Mouse (Mus musculus) ZHBTc4 (cell line): Measurements from ENCODE around the gene Iglon5.

ENCODE experiments used
- DNase-seq: peaks from one replicate; pipeline ENCODE4 v3.0.0-alpha.2; 2011; ENCODE audit warnings: low read depth, low spot score

The Iglon5 gene

GRCm38 (mm10) chr7:43489631-43490125 lies at the start of gene Iglon5:
Iglon5 (minus strand) TSS chr7:43490075.
- DNase-seq, result no peak

- DNase-seq, result no peak
Observed at GRCm38 (mm10) chr7:43538524-43538923, 48.6 kb upstream of the Iglon5 start.

- no peak for DNase-seq
Observed at GRCm38 (mm10) chr7:43532936-43533505, 43.1 kb upstream of the Iglon5 start.

GRCm38 (mm10) chr7:43530216-43530785 lies 40.4 kb upstream of the Iglon5 start:
- DNase-seq, result no peak

GRCm38 (mm10) chr7:43525313-43525712 lies 35.4 kb upstream of the Iglon5 start:
- no peak for DNase-seq

GRCm38 (mm10) chr7:43522776-43523175 lies 32.9 kb upstream of the Iglon5 start:
- no peak for DNase-seq

- DNase-seq, result no peak
Observed at GRCm38 (mm10) chr7:43518341-43518740, 28.5 kb upstream of the Iglon5 start.

- no peak for DNase-seq
Observed at GRCm38 (mm10) chr7:43515076-43515475, 25.2 kb upstream of the Iglon5 start.

- no peak for DNase-seq
Observed at GRCm38 (mm10) chr7:43512519-43512918, 22.6 kb upstream of the Iglon5 start.

- no peak for DNase-seq
Observed at GRCm38 (mm10) chr7:43511707-43512478, 22.0 kb upstream of the Iglon5 start.

GRCm38 (mm10) chr7:43495343-43496021 lies 5.6 kb upstream of the Iglon5 start:
- peak; percentile 88 for DNase-seq

GRCm38 (mm10) chr7:43490861-43491260 lies 986 bp upstream of the Iglon5 start:
- no peak for DNase-seq

- DNase-seq, result peak; percentile 54
Observed at GRCm38 (mm10) chr7:43490182-43490584, 308 bp upstream of the Iglon5 start.

GRCm38 (mm10) chr7:43488646-43489045 lies 1.2 kb downstream of the Iglon5 start:
- DNase-seq, result no peak

GRCm38 (mm10) chr7:43483236-43483635 lies 6.6 kb downstream of the Iglon5 start:
- peak; percentile 51 for DNase-seq

- no peak for DNase-seq
Observed at GRCm38 (mm10) chr7:43482090-43482716, 7.7 kb downstream of the Iglon5 start.

GRCm38 (mm10) chr7:43481191-43481590 lies 8.7 kb downstream of the Iglon5 start:
- no peak for DNase-seq

- DNase-seq, result peak; percentile 29
Observed at GRCm38 (mm10) chr7:43476376-43476775, 13.5 kb downstream of the Iglon5 start.

GRCm38 (mm10) chr7:43475706-43476105 lies 14.2 kb downstream of the Iglon5 start:
- peak; percentile 88 for DNase-seq

- peak; percentile 73 for DNase-seq
Observed at GRCm38 (mm10) chr7:43470373-43470772, 19.5 kb downstream of the Iglon5 start.

- peak; percentile 96 for DNase-seq
Observed at GRCm38 (mm10) chr7:43466099-43466694, 23.7 kb downstream of the Iglon5 start.
